Mouse (Mus musculus) mouse embryonic stem cell (cell line): Measurements from ENCODE around the gene Dmbx1.

Source experiments
- in situ Hi-C, 2 experiments: fragments of 300-500 bp; cut with MboI; formaldehyde crosslinking; loops; 1 replicate in 1 of 2; 3 replicates in 1 of 2; pipeline ENCODE4 v1.14.3; 2019 to 2020; ENCODE audit warnings: low sequenced_read_pairs in 2 of 2, low pct_unique_long_range_greater_than_20kb in 1 of 2, mixed read lengths in 1 of 2; ENCODE audit not compliant: unreplicated experiment in 1 of 2

The Dmbx1 gene

DNA sequence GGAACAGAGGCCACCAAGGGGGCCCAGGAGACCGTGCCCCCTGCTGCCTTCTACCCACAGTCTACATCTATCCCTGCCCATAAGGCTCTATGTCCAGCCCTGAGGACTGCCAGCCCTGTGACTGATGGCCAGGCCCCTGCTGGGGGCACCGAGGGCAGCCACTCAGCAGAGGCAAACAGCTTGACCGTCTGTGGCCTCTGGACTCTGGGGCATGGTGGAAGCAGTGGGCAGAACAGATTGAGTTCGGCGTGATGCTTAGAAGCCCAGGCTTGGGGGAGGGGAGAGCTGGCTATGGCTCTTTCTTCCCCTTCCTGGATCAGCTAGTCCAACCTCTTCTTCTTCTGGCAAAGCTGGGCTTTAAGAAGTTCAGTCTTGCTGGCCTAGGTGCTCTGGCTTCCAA lies 13.8 kb upstream of the Dmbx1 start:
- in situ Hi-C loops: loop anchor here in 1 of 2 experiments (25.0 kb wide), 1 partner anchor 216 kb away; the partner anchor contains the start of gene Efcab14

DNA sequence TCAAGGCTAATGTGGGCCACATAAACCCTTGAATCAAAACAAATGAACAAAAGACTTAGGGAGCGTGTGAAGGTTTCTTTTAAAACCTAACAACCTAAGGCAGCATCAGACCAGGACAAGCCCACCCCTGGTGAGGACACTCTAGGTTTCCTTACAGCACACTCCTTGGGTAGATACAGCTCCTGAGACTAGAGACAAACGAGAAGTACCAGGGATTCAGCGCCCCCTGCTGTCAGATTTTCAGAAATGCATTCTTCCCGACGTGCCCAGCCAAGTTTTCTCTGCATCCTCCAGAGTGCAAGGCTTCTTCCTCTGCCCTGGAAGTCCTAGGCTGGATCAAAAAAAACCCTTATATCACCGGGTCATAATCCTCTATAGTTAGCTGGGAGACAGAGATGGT lies 13.0 kb upstream of the Dmbx1 start:
- in situ Hi-C loops: loop anchor here in 1 of 2 experiments (25.0 kb wide), 1 partner anchor 215 kb away; the partner anchor contains the start of gene Efcab14

DNA sequence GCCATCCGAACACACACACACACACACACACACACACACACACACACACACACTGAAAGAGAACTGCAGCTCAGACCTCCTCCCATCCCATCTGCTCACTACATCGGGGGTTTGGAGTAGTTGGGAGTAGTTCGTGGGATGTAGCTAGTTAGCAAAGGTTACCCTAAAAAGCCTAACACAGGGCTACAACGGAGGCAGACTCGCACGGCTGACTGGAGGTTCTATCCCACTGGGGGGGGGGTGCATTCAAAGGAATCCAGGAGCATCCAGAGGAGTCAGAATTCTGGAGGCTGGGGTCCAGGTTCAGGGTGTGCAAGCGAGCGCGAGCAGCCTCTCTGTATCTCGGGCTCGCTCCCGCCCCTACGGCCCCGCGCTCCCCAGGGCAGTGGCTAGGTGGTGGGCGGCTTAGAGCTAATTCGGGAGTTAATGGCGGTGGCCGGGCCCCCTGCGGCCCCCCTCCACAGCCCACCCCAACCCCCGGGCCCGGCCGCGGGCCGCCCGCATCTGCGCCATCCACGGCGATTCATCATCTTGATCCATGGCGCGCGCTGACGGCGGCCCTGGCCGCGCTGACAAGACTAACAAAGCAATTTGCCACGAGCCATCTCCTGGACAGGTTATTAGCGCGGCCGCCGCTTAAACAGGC lies 4.1 kb upstream of the Dmbx1 start:
- in situ Hi-C loops: loop anchor here (25.0 kb wide), 2 partner anchors 881 to 1031 kb away; partner anchors contain the start of genes Tal1 (in 2 of the 2) and Foxd2 (in 1 of the 2)

DNA sequence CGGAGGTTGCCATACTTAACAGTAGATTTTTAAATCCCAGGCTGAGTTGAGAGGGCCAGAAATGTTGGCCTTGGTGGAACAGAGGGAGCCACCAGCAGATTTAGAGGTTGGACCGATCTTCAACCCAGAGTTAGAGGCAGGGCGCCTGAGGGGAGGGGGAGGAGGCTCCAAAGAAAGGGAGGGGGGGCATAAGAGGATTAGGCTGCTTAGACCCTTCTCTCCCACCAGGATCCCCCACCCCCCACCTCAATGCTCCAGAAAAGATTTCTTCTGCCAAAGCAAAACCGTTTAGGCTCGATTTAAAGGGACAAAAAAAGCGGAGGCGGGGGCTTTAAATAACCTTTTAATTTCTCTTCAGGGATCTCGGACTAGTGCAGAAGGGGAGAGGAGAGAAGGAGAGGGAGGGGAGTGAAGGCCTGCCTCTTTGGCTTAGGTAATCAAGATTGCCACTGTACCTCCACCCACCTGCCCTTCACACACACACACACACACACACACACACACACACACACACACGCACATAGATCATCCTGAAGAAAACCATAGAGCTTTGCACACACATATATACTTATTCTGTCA lies 1.6 kb upstream of the Dmbx1 start:
- in situ Hi-C loops: loop anchor here (25.0 kb wide), 2 partner anchors 879 to 1029 kb away; partner anchors contain the start of genes Tal1 (in 2 of the 2) and Foxd2 (in 1 of the 2)

DNA sequence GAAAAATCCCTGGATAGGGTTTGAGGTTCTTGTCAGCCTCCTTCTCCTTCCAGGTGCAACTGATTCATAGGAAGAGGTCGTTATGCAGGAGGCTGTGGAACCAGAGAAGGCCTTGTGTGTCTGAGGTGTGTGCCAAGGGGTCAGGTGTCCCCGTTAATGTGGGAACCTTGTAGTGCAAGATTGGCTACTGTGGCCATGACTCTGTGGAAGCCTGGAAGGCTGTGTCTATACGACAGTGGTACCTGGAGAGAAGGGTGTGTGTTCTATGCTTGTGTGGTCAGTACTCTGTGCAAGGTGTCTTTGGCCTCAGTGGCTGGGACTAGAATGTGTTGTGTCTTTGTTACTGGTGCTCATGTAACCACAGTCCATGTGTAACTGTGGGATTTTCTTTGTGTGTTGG lies 955 bp upstream of the Dmbx1 start:
- in situ Hi-C loops: loop anchor here (25.0 kb wide), 2 partner anchors 878 to 1028 kb away; partner anchors contain the start of genes Tal1 (in 2 of the 2) and Foxd2 (in 1 of the 2)

DNA sequence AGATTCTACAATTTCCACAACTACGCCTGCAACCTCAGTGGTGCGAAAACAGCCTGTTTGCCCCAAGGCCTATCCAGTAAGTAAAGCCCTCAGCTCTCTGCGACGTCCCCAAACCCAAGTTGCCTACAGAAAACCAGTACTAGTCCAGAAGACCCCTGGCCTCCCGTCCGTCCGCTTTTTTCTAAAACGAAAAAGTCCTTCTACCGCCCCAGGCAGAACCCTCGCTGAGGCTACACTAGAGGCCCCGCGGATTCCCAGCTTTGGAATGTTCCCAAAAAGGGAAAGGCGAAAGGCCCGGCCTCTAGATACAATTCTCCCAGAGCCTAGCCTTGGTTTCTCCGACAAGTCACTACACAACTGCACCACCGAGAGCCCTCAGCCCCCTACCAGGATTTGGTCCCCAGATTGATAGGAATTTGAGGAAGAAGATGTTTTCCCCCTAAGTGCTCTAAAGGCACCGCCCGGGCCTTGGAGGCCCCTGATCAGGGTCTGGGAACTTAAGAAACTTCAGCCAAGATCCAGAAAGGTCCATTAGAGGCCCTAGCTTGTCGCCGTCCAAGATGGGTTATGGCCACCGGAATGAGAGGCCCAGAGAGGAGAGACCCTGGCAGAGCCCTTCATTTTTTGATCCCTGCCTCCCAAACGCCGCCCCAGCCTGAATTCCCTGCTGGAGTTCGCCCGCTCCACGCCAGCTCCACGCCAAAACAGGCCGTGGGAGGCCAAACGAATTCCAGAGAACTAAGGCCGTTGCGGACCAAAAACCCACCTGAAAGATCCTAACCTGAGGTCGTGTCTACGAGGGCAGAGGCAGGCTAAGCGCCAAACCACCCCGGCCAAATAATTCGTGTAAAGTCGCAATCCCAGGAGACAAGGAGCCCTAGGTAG lies 1.2 kb downstream of the Dmbx1 start:
- in situ Hi-C loops: loop anchor here (25.0 kb wide), 2 partner anchors 876 to 1026 kb away; partner anchors contain the start of genes Tal1 (in 2 of the 2) and Foxd2 (in 1 of the 2)

DNA sequence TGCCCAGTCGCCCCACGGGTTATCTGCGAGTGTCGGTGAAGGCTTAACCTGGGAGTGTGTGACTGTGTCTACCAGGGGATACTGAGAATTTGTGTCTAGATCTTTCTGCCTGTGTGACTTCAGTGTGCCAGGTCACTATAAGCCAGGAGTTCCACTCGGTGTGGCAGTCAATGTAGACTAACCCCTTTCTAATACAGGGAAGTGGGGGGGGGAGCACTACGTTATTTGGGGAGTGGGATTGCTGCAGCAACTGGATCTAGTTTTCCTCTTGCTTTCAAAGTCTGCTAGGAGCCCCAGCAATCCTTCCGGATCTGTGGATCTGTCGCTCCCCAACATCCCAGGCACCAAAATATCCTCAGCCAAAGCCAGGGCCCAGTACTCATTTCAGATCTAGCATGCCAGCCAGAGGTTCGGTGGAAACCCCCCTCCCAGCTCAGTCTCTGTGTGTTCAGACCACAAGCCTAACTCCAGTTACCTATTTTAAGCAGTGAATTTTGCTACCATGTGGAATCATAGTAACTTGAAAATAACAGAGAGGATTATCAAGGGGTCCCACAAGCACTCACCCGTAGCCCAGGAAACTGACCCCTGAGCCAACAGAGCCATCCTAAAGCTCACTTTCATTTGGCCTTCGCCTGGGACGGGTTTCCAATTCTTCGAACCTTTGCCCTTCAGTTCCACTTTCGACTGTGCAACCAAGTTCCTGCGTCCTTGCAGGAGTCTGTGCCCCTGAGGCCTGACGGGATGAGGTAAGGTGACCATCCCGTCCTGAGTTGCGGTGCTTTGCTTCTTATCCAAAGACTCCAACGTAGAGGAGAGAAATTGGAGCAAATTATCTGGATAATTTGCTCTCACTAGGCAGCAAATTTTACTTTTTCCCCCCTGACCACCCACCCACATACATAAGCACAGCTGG lies 2.4 kb downstream of the Dmbx1 start:
- in situ Hi-C loops: loop anchor here (25.0 kb wide), 2 partner anchors 875 to 1025 kb away; partner anchors contain the start of genes Tal1 (in 2 of the 2) and Foxd2 (in 1 of the 2)

GRCm38 (mm10) chr4:115936646-115937045 lies 3.1 kb downstream of the Dmbx1 start:
- in situ Hi-C loops: loop anchor here (25.0 kb wide), 2 partner anchors 874 to 1024 kb away; partner anchors contain the start of genes Tal1 (in 2 of the 2) and Foxd2 (in 1 of the 2)

- in situ Hi-C loops: loop anchor here (25.0 kb wide), 2 partner anchors 874 to 1024 kb away; partner anchors contain the start of genes Tal1 (in 2 of the 2) and Foxd2 (in 1 of the 2)
Observed at GRCm38 (mm10) chr4:115935835-115936581, 3.7 kb downstream of the Dmbx1 start.

DNA sequence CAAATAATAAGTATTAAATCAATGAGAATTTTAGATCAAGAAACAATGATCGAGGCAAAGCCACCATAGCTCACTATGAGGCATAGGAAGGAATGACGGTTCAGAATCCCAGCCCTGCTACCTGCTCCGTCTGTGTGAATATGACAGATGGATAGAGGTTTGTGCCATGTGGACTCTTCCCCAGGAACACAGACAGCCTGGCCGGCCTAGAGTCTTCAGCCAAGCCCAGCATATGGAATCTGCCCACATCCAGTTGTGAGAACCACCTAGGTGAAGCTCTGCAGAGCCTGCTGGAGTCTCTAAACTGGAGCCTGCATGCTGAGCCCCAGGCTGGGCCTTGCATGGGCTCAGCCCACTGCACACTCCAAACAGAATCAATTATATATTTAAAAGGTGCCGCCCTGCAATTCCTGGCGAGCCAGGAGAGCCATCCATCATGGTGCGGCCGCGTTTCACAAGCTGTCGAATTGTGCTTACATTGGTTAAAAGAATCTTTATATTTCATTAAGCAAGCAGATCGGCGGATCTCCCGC lies 8.1 kb downstream of the Dmbx1 start:
- in situ Hi-C loops: loop anchor here (25.0 kb wide), 2 partner anchors 869 to 1019 kb away; partner anchors contain the start of genes Tal1 (in 2 of the 2) and Foxd2 (in 1 of the 2)

DNA sequence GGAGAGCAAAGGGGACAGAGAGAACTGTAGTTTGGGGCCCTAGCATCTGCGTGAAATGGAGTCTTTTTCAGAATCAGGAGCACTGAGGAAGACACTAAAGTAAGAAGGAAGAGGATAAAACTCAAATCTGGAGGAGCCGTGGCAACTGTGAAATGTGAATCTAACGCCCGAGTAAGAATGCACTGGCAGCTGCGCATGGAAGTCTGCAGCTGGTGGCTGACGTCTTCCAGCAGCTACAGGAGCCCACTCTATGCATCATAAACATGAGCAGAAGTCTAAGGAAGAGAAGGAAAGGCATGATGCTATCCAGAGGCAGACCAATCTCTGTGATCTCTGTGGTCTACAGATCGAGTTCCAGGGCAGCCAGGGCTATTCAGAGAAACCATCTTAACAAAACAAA lies 12.1 kb downstream of the Dmbx1 start:
- in situ Hi-C loops: loop anchor here (25.0 kb wide), 2 partner anchors 865 to 1015 kb away; partner anchors contain the start of genes Tal1 (in 2 of the 2) and Foxd2 (in 1 of the 2)

GRCm38 (mm10) chr4:115923262-115923880 lies 16.4 kb downstream of the Dmbx1 start:
- in situ Hi-C loops: no loop called here

DNA sequence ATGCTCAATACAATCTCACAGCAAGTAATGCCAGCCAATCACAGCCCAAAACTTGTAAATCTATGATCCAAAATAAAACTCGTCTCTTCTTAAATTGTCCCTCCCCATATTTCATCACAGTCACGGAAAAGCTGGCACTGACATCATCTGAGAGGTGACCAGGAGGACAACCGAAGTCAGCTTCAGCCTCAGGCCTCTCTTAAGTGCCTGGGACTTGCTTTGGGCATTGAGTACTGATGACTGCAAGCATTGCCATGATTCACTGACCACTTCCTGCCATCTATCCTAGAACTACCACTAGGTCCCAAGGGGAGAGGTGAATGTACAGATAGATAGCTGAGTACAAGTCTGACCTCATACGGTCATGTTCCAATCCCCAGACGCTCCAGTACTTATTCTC lies 17.0 kb downstream of the Dmbx1 start:
- in situ Hi-C loops: no loop called here

DNA sequence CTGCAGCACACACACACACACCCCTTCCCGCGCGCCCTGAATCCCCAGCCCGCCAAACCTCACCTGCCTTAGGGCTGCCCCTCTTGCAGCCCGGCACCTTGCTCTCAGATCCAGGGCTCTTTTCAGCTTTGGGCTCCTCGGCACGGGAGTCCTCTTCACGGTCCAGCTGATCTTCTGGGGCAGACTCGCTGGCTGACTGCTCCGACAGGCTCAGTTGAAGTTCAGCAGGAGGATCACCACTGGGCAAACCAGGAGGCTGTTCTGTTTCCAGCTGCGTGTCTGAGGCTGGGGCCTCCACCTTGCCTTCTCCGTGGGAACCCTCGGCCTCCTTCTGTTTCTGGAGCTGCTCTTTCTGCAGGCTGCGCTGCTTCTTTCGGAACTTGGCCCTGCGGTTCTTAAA lies 19.8 kb downstream of the Dmbx1 start:
- in situ Hi-C loops: no loop called here

DNA sequence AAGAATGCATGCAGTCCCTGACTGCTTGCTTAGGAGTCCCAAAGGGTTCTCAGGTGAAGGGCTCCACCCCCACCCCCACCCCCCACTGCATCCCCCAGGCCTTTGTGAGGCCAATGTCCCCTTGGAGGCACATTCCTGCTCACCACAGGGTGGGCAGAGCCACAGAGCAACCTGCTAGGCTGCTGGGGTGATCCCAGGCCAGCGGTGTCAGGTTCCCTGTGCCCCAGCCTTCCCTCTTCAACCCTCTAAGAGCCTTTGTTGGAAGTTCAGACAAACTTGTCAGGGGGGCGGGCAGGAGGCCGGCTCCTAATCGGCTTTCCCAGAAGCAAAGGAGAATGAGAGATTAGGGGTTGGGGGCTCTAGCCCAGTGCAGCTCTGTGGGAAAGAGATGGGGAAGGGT lies 28.1 kb downstream of the Dmbx1 start:
- in situ Hi-C loops: no loop called here

- in situ Hi-C loops: no loop called here
Observed at GRCm38 (mm10) chr4:115908641-115909040, 31.1 kb downstream of the Dmbx1 start.
